Mouse (Mus musculus): ENCODE measurements at regions not wholly inside any gene's neighbourhood (a gene's known extent, or its start where the extent isn't known, plus 50 kb on each side); places are given as distances from the start of the nearest gene placed in this dataset.

DNA sequence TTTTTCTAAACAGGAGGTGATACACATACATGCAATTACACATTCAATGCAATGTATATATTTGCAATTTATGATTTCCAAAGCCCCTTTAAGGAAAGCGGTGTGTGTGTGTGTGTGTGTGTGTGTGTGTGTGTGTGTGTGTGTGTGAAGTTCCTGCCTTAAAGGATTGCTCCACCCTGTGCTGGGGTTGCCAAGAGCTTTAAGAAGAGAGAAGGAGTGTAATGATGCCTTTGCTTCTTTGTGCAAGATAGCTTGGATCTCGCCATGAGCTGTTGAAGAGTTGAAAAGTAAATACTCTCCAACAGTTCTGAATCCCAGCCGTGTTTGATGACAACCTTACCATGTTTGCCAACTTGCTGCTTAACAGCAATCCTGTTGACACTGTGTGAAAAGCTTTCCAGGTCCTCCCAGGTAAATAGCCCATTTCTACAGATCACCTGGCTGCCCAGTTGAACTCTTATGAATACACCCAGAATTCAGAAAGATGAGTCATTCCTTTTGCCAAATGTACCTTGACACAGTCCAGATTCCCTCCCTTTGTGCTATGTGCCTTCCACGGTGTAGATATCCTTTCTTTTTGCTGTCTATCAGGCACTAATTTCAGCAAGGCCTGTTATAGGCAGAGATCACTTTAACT, 216.3 kb downstream of the Ikzf2 start:
- DNase-seq (ENCODE audit: low spot score), result no peak

DNA sequence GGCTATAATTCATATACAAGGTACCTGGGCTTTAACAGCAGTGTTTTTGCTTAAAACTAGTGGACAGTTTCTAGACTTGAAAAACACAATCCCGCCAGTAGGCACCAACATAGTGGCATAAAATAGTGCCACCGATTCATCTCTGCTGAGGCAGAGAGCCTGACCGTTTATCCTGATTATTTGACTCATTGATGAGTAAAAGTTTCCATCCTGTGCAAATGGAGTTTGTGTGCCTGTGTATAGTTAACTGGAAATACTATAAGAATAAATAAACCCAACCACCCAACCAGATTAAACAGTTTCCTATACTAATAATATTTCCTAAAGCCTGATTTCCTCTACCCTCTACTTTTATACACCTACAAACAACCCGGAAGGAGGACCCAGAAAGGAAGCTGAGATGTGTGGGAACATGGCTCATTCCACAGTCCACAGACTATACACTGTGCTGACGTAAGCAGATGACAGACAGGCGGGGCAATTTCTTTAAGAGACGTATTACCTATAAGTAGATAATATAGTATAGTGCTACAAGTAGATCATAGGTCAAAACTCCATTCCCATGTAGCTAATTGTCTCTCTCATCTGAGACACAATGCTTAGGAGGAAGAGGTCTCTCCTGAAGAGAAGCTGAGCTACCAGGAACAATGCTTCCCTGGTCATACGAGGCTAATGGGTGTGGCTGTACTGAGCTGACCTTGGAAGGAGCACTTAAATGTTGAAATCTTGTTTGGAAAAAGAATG, 217.7 kb downstream of the Ikzf2 start:
- no peak for DNase-seq (ENCODE audit: low spot score)

DNA sequence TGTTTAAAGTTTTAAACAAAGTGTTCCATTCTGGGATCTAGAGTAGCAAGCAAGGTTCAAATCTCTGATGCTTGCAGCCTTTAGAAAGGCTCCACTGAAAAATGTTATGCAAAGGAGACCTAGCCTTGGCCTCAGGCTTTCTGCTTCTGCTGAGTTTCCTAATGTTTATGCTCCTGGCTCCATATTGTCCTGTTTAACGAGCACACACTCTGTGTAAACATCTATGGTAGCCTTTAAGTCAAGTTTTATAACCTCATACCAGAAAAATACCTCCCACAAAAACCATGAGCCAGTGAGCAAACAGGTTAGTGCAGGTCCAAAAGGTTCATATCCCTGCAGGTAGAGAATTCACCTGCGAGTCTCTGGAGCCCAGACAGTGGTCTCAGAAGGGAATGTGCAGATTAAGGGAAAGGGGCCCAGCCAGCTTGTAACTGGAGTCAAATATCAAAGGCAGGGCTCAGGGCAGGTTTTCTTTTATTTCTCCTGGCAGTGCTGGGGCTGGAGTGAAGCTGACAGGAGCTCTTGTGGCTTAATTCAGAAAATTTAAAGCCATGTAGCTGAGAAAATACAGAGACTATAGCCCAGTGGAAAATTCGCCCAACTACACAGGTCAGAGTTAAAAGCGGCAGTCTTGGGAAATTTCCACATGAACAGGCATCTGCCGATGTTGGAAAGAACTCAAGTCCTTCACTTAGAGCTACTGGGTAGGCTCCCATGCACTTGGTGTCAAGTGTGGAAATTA, 220.3 kb downstream of the Ikzf2 start:
- DNase-seq (ENCODE audit: low spot score), result no peak

DNA sequence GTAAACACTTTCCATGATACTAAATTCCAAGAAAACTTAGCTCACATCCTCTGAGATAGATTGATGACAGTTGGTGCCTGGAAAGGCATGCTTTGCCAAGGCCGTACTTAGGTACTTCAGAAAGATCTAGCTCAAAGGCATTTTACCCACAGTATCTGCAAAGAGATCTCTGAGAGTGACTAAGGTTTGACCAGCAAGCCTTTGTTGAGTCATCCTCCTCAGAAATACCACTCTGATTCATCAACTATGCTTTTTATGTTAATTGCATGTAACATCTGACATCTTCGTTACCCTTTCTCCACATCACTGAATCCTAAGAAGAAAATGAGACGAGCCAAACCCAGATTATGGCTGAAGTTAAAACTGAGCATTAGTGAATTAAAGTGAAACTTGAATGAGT, 225.9 kb downstream of the Ikzf2 start:
- DNase-seq (ENCODE audit: low spot score), result no peak

DNA sequence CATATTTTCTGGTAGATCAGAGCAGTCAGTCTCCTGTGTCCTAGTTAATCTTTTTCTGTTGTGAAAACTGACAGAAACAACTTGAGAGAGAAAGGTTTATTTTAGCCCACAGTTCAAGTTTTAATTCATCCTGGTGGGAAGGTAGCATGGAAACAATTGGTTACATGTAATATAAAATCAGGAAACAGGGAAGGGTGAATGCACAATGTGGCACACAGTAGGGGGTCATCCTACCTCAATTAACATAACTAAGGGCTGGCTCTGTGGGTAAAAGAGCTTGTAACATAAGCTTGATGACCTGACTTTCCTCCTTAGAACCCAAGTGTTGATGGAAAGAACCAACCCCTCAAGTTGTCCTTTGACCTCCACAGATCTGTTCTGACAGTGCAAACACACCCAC, 227.1 kb downstream of the Ikzf2 start:
- DNase-seq (ENCODE audit: low spot score), result no peak

DNA sequence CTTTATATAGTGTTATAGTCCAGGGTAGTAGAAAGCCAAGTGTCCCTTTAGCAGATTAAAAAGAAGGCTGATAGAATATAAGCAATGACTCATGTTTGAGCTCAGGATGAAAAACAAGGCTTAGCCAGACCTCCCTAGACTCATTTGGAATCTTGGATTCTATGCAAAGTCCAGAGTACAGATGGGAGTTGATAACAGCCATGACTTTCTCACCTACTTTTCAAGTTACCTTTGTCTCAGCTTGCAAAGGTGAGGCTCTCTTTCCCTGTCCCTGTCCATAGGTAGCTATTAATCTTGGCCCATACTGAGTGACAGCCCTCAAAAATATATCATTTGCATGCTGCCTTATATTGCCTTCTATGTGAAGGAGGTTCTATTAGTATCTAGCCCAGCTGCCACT, 229.6 kb downstream of the Ikzf2 start:
- DNase-seq (ENCODE audit: low spot score), result no peak

DNA sequence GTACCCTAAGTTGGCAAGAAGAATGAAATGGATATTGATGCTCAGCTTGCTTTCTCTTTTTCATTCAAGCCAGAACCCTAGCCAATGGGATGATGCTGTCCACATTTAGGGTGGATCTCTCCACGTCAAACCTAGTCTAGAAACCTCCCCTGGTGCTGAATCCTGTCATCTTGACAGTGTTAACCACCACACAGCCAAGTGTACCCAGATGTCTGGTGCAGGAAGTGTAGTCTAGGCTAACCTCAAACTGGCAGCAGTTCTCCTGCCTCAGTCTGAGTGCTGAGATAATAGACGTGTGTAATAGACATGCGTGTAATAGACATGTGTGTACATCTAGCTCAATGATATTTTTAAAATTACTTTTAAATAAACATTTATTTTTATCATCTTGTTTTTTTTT, 233.1 kb downstream of the Ikzf2 start:
- peak; percentile 18 for DNase-seq (ENCODE audit: low spot score)

DNA sequence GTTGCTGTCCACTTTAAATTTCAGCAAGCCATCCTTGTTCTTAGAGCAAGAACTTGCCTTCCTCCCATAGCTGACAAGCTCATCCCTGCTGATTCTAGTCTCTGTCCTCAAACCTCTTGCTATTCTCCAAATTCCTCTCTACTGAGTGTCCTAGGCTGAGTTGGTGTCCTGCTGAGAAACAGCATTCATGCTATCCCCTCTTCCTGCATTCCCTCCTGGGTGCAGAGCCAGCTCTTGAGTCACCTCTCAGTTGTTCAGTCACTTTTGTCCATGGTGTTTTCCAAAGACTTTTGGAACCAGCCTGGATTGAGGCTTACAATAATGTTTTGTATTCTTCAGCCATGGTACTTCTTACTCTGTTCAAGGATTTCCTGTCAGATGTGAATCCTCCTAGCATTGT, 234.1 kb downstream of the Ikzf2 start:
- no peak for DNase-seq (ENCODE audit: low spot score)

DNA sequence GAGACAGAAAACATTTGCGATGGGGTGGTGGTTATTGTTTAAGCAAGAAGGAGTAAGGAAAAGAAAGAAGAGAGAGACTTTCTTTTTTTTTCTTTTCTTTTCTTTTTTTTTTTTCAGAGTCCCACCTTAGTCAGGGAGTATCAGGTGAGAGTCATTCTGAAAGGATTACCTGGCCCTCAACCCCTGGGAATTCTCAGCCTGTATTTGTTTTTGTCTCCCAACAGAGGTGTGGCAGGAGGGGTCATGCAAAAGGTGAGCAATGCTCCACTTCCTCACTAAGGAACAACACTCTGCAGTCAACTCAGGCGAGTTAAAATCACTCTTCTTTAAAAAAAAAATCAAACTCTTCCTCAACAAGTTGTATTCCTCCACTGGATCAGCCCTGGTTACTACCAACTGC, 236.6 kb downstream of the Ikzf2 start:
- DNase-seq (ENCODE audit: low spot score), result no peak

DNA sequence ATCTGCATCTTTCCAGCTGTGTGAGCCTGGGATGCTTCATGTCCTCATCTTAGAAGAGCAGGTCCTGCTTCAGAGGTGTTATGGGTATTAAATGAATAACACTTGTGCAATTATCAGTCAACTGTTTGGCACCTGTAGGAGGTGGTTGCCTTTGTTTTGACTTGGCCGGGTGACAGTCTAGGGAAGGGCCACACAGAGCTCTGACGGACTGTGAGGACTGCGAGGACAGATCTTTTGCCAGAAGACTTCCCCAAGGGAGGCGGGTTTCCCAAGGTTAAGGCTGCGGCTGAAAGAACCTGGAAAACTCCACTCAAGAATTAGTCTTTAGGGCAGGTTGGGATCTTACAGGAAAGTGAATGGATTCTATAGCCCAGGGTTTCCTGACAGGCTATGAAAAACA, 239.8 kb downstream of the Ikzf2 start:
- DNase-seq (ENCODE audit: low spot score), result no peak

DNA sequence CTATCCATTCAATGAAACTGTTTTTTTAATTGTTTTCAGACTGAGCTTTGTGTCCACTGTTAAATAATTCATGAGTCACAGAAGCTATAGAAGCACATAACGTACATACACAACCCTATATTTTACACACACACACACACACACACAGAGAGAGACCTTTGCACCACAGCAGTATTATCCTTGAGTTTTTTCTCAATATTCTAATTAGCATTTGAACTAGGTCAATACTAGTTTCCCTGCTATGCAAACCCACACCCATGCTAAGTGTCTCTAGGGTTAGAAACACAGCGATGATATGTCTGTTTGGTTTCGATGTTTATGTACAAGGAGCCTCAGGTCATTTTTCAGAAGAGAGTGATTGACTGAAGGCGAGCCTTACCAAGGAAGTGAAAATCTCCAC, 242.3 kb downstream of the Ikzf2 start:
- no peak for DNase-seq (ENCODE audit: low spot score)

DNA sequence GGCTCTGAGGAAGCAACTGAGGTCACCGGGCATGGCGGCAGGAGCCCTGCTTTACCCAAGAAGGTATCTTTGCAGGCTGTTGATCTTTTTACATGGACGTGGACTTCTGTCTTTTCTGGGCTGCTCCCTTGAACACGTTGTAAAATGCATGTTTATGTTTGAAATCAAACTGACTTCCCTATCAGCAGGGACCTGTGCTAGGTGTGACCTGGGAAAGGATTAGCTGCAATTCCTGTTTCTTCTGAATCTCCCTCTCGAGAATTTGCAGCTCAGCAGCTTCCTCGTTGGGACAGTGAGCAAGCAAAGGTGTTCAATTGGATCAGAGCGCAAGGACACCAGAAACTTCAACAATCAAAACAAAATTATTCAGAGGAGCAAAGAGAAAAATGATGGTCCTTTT, 243.6 kb downstream of the Ikzf2 start:
- DNase-seq (ENCODE audit: low spot score), result no peak

DNA sequence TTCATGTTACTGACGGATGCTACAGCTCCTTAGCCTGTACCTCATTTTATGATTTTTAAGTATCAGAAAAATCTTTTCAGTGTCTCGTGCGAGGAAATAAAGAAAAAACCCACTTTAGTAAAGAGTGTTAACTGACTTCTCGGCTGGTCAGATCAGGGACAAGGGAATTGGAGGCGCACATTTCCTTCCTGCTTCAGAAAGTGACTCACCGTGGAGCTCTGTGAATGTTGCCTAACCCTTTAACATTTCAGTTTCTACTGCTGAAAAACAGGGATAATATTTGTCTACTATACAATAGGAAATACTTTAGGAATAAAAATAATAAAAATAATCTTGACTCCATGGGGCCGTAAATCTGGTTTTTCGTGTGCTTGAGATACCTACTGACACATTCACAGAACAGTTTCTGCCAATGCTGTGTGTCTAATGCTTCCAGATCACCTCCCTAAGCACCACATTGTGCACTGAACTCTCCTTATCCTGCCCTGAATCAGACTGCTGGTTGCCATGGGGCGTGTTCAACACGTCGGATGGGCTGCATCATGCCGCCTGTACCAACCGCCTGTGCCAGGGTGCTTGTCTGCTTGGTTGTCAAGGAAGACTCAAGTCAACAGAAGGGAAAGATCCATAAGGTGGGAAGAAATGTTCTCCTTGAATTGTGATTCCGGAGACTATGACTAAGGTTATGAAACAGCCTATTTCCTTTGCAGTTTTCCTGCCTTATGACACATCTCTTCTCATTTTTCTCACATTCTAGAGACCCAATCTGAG, 246.3 kb downstream of the Ikzf2 start:
- no peak for DNase-seq (ENCODE audit: low spot score)

DNA sequence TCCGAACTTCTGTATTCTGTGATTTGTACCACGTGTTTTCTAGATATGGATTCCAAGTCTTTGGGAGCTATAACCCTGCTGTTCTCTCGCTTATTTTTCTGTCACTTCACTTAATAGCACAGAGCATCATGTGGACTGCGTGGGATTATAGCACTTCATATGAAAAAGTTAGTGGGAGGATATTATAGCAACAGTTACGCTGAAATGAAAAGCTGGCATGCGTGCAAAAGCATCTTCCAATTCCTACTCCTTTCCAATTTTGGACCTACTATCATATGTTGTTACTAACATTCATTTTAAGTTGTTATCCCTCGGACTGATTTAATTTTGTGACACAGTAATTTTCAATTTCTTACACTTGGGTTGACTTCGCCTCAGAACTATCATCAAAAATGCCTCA, 250.0 kb downstream of the Ikzf2 start:
- no peak for DNase-seq (ENCODE audit: low spot score)

DNA sequence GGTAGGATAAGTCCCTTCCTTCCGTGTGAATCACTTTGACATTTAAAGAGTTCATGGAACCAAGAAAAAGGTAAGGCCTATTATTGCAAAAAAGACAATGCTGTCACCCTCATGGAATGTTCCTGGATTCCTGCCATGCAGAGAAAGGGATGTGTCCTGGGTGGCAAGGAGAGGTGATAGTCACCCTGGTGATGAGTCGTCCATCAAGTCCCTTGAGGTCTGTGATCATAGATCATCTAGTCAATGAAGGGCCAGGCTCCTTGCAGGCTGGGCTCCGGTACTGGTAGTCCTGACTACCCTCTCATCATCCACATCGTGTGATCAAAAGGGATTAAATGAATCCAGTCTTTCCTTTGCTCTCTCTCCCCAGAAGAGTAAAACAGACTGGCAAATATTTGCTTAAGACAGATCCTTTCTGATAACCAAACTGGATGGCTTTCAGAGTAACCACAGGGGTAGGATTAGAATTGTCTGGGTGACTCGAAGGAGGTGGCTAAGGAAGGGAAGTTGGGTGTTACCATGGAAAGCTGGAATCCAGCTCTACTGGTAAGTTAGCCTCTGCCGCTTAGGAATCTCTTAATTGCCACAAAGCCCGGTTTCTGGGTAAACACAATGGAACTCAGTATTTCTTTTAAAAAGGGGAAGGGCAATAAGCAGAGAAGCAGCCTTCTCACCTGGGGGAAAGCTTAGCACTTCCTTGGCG, 253.2 kb downstream of the Ikzf2 start:
- DNase-seq (ENCODE audit: low spot score), result no peak

DNA sequence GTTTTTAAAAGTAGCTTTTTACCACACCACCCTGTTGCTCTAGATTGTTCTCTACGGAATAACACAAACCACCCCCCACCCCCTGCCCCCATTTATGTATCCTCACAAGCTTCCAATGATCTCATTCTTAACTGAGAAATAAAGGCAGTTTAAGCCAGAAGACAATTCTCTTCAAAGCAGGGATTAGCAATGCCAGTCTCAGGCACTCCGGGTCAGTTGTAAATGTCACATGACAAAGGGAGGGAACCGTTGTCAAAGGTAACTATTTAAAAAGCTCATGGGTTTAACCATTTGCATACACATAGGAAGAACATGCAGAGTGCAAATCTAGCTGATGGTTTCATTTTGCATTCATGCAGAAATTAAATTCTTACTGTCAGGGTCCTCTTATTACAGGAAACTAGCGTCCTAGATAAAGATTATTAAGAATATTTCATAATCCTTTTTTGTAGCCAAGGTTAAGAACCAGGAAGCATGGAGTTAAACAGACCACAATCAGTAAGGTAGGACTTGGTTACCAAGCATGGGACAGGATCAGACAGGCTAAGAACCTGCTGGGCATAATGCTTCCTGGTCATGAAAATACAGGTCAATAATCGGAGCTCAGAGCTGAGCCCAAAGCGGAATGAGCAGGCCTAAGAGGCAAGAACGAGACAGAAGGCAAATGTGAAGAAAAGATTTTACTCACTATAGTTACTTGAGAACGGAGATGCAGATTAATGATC, 256.2 kb downstream of the Ikzf2 start:
- no peak for DNase-seq (ENCODE audit: low spot score)

DNA sequence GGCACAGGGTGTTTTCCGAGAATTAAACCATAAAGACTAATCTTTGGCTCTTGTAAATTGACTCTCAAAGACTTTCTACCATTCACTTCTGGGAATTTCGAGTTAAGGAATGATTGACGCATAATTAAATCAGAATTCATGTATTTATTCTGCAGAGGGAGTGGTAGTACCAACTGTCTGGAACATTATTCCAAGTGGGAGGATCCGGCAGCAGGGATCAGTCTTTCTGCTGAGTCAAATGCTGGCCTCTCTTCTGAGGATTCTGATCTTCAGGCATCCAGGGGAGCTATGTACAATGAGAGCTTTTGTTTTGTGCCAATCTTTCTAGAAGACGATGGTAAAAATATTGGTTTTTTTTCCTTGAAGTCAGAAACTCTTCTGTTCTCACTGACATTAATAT, 257.4 kb downstream of the Ikzf2 start:
- no peak for DNase-seq (ENCODE audit: low spot score)

DNA sequence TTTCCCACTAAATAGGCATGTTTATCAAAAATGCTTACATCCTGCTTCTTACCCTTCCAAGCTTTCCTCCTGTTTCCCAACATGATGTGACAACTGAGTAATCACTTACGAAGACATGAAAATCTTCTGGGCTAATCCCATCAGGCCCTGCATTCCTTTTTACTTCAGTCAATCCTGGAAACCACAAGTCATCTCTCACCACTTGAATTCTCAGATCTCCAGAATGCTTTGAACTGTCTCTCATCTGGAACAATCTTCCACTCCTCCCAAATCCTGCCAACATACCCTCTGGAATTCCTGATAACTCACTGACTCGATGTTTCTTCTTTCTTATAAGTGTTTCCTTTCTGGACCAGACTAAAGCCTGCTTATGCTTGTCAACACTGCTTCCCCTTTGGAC, 289.4 kb downstream of the Ikzf2 start:
- no peak for DNase-seq (ENCODE audit: low spot score)

DNA sequence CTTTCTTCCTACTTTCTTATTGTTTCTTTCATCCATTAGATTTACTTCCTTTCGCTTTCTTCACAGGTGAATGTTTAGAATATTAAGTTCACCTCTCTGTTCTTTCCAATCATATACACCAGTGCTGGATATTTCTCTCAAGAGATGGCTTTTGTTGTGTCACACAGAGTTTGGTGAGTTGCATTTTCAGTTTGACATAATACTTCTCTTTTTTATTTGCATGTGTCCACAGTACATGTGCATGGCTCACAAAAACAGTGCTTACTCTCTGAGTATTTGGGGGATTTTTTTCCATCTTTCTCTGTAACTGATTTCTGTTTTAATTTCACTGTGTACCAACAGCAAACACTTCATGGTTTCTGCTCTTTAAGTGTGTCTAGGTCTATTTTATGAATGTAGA, 274.5 kb upstream of the Erbb4 start:
- no peak for DNase-seq (ENCODE audit: low spot score)

DNA sequence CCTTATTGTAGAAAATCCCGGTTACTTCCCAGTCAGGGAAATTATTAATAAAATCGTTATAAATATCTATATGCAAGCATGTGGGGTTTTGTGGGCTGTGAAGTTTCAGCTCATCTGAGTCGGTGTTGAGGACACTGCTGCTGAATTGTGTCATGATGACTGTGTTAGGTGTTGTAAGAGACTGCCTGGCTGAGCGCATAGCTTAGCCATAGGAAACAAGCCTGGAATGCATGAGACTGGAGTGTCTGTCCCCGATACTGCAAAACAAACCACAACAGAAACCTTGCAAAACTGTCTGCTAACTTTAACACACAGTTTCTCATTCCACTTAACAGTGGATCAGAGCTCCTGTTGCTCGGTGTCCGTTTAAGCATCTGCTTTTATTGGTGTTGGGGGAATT, 271.9 kb upstream of the Erbb4 start:
- DNase-seq (ENCODE audit: low spot score), result no peak

All from thymus, postnatal 0 days (tissue).